Mouse (Mus musculus): ENCODE data around the gene Elavl3. TPM values are rescaled to one million over a fixed set of nuclear protein-coding genes. Genes with fewer than 3 reads are reported as not detected.

Elavl3 gene
- polyA plus RNA-seq, 1 experiment from 2014 or later = 6.2 TPM

DNA sequence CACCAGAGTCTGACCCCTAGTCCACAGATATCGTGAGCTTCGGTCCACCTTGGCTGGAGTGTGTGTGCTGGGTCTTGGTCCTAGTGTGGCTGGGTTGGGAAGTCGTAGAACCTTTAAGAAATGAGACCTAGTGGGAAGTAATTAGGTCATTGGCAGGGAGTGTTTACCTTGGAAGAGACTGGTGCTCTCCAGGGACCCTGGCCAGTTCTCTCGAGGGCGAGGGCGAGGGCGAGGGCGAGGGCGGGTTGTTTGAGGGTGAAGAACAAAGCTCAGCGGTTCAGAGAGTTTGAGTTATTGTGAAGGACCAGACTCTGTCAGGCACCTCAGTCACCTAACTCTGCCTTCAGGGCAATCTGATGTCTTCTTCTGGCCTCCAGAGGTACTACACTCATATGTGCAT lies 14.0 kb downstream of the Elavl3 start:
- no peak for DNase-seq (ENCODE audit: low spot score)
- Histone ChIP-seq H3K4me2 (ENCODE audit: low read length) (no peak overlapping the region), H3K27me3 (replicated peaks; ENCODE audit: control insufficient read depth, insufficient read depth, low read length) (no peaks in the 10 kb centered on the region), H3K9ac (ENCODE audit: low read length) (no peak overlapping the region), H3K27ac (ENCODE audit: low read depth) (no peak overlapping the region), H3K4me1 (replicated peaks; ENCODE audit: control insufficient read depth, insufficient read depth, low read length) (no peaks in the 10 kb centered on the region), H3K4me3 (ENCODE audit: low read depth, low read length) (no peak overlapping the region), H3K36me3 (ENCODE audit: control insufficient read depth, insufficient read depth, low read length) (no peaks in the 10 kb centered on the region), H3K9me3 (ENCODE audit: control insufficient read depth, low read length) (no peaks in the 10 kb centered on the region)
- 72% methylated on average over 10 of the region's 10 CpGs for WGBS
- no peak for ATAC-seq (replicated peaks; ENCODE audit: low FRiP score, low TSS enrichment, low read depth)

DNA sequence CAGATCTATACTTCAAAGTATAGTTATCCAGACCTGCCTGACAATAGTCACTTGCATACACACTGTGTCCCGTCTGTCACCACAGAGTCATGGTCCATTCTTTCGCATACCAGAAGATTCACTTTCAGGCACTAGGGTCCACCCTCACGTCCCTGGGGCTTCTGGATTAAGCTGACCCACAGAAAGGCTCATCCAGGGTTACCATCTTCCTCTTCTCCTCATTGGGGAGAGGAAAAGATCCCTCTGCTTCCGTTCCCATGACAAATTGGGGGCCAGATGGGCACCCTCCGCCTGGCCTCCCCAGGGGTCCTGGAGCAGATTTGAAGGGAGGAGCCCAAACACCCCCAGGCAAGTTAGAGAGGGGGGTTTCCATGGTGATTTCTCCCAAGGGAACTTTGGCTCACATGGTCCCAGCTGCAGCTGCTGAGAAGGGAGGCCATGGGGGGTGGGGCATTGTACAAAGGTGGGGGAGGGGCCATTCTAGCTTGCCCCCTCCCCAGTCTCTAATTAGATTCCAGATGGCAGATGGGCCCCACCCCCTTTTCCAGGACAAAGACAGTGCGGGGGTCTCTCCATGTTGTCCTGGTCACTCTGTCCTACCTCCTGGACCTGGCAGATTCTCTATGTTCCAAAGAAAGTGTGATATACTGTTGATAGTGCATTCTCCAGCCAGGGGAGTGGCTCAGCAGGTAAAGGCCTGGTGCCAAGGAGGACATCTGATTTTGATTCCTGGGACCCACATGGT lies 16.4 kb downstream of the Elavl3 start:
- Histone ChIP-seq H3K4me2 (ENCODE audit: low read length) (no peak overlapping the region), H3K4me3 (ENCODE audit: low read depth, low read length) (no peak overlapping the region), H3K27me3 (replicated peaks; ENCODE audit: control insufficient read depth, insufficient read depth, low read length) (no peaks in the 10 kb centered on the region), H3K36me3 (ENCODE audit: control insufficient read depth, insufficient read depth, low read length) (no peaks in the 10 kb centered on the region), H3K9ac (ENCODE audit: low read length) (no peak overlapping the region), H3K27ac (ENCODE audit: low read depth) (no peak overlapping the region), H3K4me1 (replicated peaks; ENCODE audit: control insufficient read depth, insufficient read depth, low read length) (no peaks in the 10 kb centered on the region), H3K9me3 (ENCODE audit: control insufficient read depth, low read length) (no peaks in the 10 kb centered on the region)
- ATAC-seq (replicated peaks; ENCODE audit: low FRiP score, low TSS enrichment, low read depth) = no peak
- WGBS = 57% methylated on average over 6 of the region's 6 CpGs
- no peak for DNase-seq (ENCODE audit: low spot score)

DNA sequence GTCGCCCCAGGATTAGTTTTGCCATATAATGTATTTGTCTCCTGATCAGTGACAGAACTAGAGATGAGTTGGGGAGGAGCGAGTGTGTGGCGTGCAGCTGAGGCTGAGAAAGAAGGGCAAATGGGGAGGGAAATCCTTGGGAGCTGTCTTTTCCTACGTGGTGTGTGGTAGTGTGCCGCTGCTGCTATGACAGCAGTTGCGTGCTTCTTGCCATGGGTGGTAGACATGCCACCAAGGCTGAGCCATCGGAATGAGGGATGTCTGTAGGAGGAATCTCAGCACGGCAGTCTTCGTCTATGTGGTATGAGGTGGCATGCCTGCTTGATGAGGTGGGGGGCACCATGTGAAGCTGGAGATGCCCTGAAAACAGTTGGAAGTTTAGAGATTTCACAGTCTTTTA lies 21.4 kb downstream of the Elavl3 start:
- Histone ChIP-seq H3K4me2 (ENCODE audit: low read length) (no peak overlapping the region), H3K4me1 (replicated peaks; ENCODE audit: control insufficient read depth, insufficient read depth, low read length) (no peaks in the 10 kb centered on the region), H3K27me3 (replicated peaks; ENCODE audit: control insufficient read depth, insufficient read depth, low read length) (no peaks in the 10 kb centered on the region), H3K36me3 (ENCODE audit: control insufficient read depth, insufficient read depth, low read length) (no peaks in the 10 kb centered on the region), H3K9ac (ENCODE audit: low read length) (no peak overlapping the region), H3K27ac (ENCODE audit: low read depth) (no peak overlapping the region), H3K4me3 (ENCODE audit: low read depth, low read length) (no peak overlapping the region), H3K9me3 (ENCODE audit: control insufficient read depth, low read length) (0 out of 2 replicates have a peak, but pooled peaks cover 2% of the 10 kb centered on the region)
- ATAC-seq (replicated peaks; ENCODE audit: low FRiP score, low TSS enrichment, low read depth) (no peak), DNase-seq (ENCODE audit: low spot score) (no peak)
- 88% methylated on average over 9 of the region's 9 CpGs for WGBS

DNA sequence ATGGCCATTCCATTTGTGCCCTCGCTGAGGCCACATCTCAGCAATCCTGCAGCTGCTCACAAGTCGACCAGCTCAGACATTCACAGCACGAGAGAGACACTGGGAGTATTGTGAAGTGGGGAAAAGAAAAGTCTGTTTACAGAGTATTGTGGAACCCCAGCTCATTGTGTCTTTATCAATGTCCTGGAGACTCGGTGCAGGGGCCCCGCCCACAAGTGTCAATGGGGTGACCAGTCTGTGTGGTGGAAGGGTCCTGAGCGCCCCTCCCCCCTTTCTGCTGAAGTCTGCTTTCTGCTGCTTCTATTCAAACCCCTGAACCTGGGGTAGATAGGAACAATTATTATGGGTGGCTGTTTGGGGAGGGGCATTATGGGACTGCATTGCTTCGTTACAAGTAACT lies 23.4 kb downstream of the Elavl3 start:
- Histone ChIP-seq H3K4me3 (ENCODE audit: low read depth, low read length) (no peak overlapping the region), H3K27ac (ENCODE audit: low read depth) (no peak overlapping the region), H3K9ac (ENCODE audit: low read length) (no peak overlapping the region), H3K4me2 (ENCODE audit: low read length) (no peak overlapping the region), H3K4me1 (replicated peaks; ENCODE audit: control insufficient read depth, insufficient read depth, low read length) (no peaks in the 10 kb centered on the region), H3K27me3 (replicated peaks; ENCODE audit: control insufficient read depth, insufficient read depth, low read length) (no peaks in the 10 kb centered on the region), H3K36me3 (ENCODE audit: control insufficient read depth, insufficient read depth, low read length) (no peaks in the 10 kb centered on the region), H3K9me3 (ENCODE audit: control insufficient read depth, low read length) (0 out of 2 replicates have a peak, but pooled peaks cover 2% of the 10 kb centered on the region)
- WGBS = 46% methylated on average over 7 of the region's 7 CpGs
- DNase-seq (ENCODE audit: low spot score) = no peak
- ATAC-seq (replicated peaks; ENCODE audit: low FRiP score, low TSS enrichment, low read depth) = no peak

DNA sequence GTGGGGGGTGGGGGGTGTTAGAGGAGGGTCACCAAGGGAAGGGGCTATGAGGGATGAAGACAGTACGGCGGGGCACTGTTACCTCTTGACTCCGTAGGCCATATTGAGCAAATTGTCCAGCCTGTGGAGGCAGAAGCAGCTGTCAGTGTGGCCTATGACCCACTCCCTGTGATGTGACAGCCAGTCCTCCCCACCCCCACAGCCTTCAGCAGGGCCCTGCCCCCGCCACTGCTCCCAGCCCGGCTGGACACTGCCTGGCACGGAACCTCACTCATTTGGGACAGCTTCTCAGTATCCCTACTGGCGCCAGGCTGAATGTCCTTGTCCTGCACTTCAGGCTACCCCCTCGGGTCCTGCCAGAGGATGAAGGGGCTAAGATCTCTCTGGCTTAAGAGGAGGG lies 27.2 kb downstream of the Elavl3 start:
- no peak for ATAC-seq (replicated peaks; ENCODE audit: low FRiP score, low TSS enrichment, low read depth)

DNA sequence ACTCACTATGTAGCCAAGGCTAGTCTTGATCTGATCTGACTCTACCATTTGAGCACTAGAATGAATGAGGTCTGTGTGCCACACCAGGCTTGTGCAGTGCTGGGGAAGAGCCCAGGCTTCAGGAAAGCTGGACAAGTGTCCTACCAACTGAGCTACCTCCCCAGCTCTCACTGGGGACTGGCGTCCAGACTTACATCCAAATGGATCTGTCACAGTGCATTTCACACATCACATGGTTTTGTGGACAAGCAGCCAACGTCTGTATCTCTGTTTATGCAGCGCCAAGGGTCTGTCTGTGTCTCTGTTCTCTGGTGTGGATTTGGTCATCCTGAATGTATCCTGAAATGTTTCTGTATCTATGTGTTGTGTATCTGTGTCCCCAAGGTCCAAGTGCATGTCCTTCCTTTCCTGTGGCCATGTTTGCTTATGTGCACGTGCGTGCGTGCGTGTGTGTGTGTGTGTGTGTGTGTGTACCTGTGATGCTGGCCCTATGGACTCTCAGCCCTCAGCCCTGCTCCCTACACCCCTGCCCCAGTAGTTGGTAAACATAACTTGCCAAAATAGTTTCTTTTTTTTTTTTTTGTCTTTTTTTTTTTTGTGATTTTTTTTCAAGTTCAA lies 34.5 kb downstream of the Elavl3 start:
- no peak overlapping the region for H3K4me3 ChIP-seq (ENCODE audit: low read depth, low read length)
- DNase-seq (ENCODE audit: low spot score) (no peak), ATAC-seq (replicated peaks; ENCODE audit: low FRiP score, low TSS enrichment, low read depth) (no peak)
- H3K9ac ChIP-seq (ENCODE audit: low read length) = no peak overlapping the region
- no peaks in the 10 kb centered on the region for H3K27me3 ChIP-seq (replicated peaks; ENCODE audit: control insufficient read depth, insufficient read depth, low read length)
- WGBS = 77% methylated on average over 7 of the region's 7 CpGs
- H3K9me3 ChIP-seq (ENCODE audit: control insufficient read depth, low read length) = no peaks in the 10 kb centered on the region
- no peak overlapping the region for H3K4me2 ChIP-seq (ENCODE audit: low read length)
- no peak overlapping the region for H3K27ac ChIP-seq (ENCODE audit: low read depth)
- H3K4me1 ChIP-seq (replicated peaks; ENCODE audit: control insufficient read depth, insufficient read depth, low read length) = no peaks in the 10 kb centered on the region
- peaks cover 24% of the 10 kb centered on the region for H3K36me3 ChIP-seq (ENCODE audit: control insufficient read depth, insufficient read depth, low read length)

More for the DNA sequence above, 27.2 kb downstream of the Elavl3 start:
- Histone ChIP-seq H3K36me3 (ENCODE audit: control insufficient read depth, insufficient read depth, low read length) (no peaks in the 10 kb centered on the region), H3K4me3 (ENCODE audit: low read depth, low read length) (no peak overlapping the region), H3K9ac (ENCODE audit: low read length) (no peak overlapping the region), H3K27me3 (replicated peaks; ENCODE audit: control insufficient read depth, insufficient read depth, low read length) (no peaks in the 10 kb centered on the region), H3K9me3 (ENCODE audit: control insufficient read depth, low read length) (no peaks in the 10 kb centered on the region), H3K4me2 (ENCODE audit: low read length) (no peak overlapping the region), H3K4me1 (replicated peaks; ENCODE audit: control insufficient read depth, insufficient read depth, low read length) (no peaks in the 10 kb centered on the region), H3K27ac (ENCODE audit: low read depth) (no peak overlapping the region)
- 62% methylated on average over 8 of the region's 8 CpGs for WGBS
- DNase-seq (ENCODE audit: low spot score) = no peak

- 70% methylated on average over 10 of the region's 10 CpGs for WGBS
- DNase-seq (ENCODE audit: low spot score) (no peak), ATAC-seq (replicated peaks; ENCODE audit: low FRiP score, low TSS enrichment, low read depth) (no peak)
- no peak overlapping the region for H3K27ac ChIP-seq (ENCODE audit: low read depth)
- H3K36me3 ChIP-seq (ENCODE audit: control insufficient read depth, insufficient read depth, low read length) = peaks cover 34% of the 10 kb centered on the region
- no peak overlapping the region for H3K9ac ChIP-seq (ENCODE audit: low read length)
- no peaks in the 10 kb centered on the region for H3K27me3 ChIP-seq (replicated peaks; ENCODE audit: control insufficient read depth, insufficient read depth, low read length)
- H3K4me2 ChIP-seq (ENCODE audit: low read length) = no peak overlapping the region
- no peaks in the 10 kb centered on the region for H3K4me1 ChIP-seq (replicated peaks; ENCODE audit: control insufficient read depth, insufficient read depth, low read length)
- H3K4me3 ChIP-seq (ENCODE audit: low read depth, low read length) = no peak overlapping the region
- H3K9me3 ChIP-seq (ENCODE audit: control insufficient read depth, low read length) = no peaks in the 10 kb centered on the region
Observed at GRCm38 (mm10) chr9:22016245-22016644, 35.6 kb downstream of the Elavl3 start.

DNA sequence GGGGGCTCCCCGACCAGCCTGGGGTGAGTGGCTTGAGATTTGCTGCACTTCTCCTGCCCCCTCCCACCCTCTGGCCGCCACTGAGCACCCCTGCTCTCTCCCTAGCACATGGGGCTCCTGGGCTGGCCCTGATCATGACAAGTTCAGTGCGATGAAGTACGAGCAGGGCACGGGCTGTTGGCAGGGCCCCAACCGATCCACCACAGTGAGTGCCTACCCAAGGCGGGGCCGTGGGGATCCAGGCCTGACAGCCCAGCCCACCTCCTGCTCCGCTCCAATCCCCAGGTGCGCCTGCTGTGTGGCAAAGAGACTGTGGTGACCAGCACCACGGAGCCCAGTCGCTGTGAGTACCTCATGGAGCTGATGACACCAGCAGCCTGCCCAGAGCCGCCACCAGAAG lies 39.1 kb downstream of the Elavl3 start:
- Histone ChIP-seq H3K4me2 (ENCODE audit: low read length) (no peak overlapping the region), H3K27me3 (replicated peaks; ENCODE audit: control insufficient read depth, insufficient read depth, low read length) (no peaks in the 10 kb centered on the region), H3K4me3 (ENCODE audit: low read depth, low read length) (no peak overlapping the region), H3K27ac (ENCODE audit: low read depth) (no peak overlapping the region), H3K4me1 (replicated peaks; ENCODE audit: control insufficient read depth, insufficient read depth, low read length) (no peaks in the 10 kb centered on the region), H3K9me3 (ENCODE audit: control insufficient read depth, low read length) (no peaks in the 10 kb centered on the region), H3K9ac (ENCODE audit: low read length) (no peak overlapping the region), H3K36me3 (ENCODE audit: control insufficient read depth, insufficient read depth, low read length) (peaks cover 70% of the 10 kb centered on the region)
- no peak for DNase-seq (ENCODE audit: low spot score)
- ATAC-seq (replicated peaks; ENCODE audit: low FRiP score, low TSS enrichment, low read depth) = no peak
- WGBS = 93% methylated on average over 13 of the region's 13 CpGs

DNA sequence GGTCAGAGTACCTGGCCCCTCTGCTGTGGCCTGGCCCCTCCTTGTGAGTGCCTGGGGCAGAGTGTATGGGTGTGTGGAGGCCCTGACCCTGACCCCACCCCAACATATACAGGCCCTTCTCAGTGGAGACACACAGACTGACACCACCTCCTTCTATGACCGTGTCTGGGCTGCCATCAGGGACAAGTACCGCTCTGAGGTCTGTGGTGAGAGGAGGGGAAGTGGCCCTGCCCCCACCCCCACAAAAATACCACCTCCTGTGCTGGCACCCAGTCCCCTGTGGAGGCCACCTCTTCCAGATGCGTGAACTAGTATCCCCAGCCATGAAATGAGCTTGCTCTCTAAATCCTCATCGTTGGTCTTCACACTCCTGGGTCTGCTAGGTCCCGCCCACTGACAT lies 40.8 kb downstream of the Elavl3 start:
- H3K4me1 ChIP-seq (replicated peaks; ENCODE audit: control insufficient read depth, insufficient read depth, low read length) = no peaks in the 10 kb centered on the region
- no peaks in the 10 kb centered on the region for H3K9me3 ChIP-seq (ENCODE audit: control insufficient read depth, low read length)
- DNase-seq (ENCODE audit: low spot score) (no peak), ATAC-seq (replicated peaks; ENCODE audit: low FRiP score, low TSS enrichment, low read depth) (no peak)
- H3K4me2 ChIP-seq (ENCODE audit: low read length) = no peak overlapping the region
- WGBS = 92% methylated on average over 5 of the region's 5 CpGs
- no peaks in the 10 kb centered on the region for H3K27me3 ChIP-seq (replicated peaks; ENCODE audit: control insufficient read depth, insufficient read depth, low read length)
- no peak overlapping the region for H3K9ac ChIP-seq (ENCODE audit: low read length)
- H3K4me3 ChIP-seq (ENCODE audit: low read depth, low read length) = no peak overlapping the region
- peaks cover 86% of the 10 kb centered on the region for H3K36me3 ChIP-seq (ENCODE audit: control insufficient read depth, insufficient read depth, low read length)
- no peak overlapping the region for H3K27ac ChIP-seq (ENCODE audit: low read depth)
